Mouse (Mus musculus): ENCODE data around the gene Trim63. TPM values are rescaled to one million over a fixed set of nuclear protein-coding genes. Genes with fewer than 3 reads are reported as not detected.

Trim63 gene
- polyA plus RNA-seq, 1 experiment, result not detected

DNA sequence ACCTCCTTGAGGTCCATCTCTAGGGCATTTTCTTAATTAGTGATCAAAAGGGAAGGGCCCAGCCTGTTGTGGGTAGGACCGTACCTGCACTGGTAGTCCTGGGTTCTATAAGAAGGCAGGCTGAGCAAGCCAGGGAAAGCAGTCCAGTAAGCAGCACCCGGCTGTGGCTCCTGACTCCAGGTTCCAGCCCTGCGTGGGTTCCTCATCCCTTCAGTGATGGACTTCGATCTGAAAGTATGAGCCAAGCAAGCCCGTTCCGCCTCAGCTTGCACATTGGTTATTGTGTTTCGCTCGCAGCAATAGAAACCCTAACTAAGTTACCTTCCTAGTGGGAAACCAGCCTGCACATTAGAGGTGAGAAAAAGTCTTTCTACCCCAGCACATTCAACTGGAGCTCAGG, 17.6 kb upstream of the Trim63 start:
- peaks cover 40% of the 10 kb centered on the region for H3K4me1 ChIP-seq
- no peak overlapping the region for H3K4me3 ChIP-seq (replicated peaks)
- TF ChIP-seq FLI1 (IDR thresholded peaks at IDR 0.05; ENCODE audit: low read length) (no peak), GATA1 (IDR thresholded peaks at IDR 0.05; ENCODE audit: borderline replicate concordance, low read length) (no peak)
- peaks cover 19% of the 10 kb centered on the region for H3K27me3 ChIP-seq (replicated peaks)
- peaks cover 3% of the 10 kb centered on the region; the same call in 1 of the 2 replicates for H3K9me3 ChIP-seq
- no peaks in the 10 kb centered on the region for H3K36me3 ChIP-seq (replicated peaks; ENCODE audit: low read length)

DNA sequence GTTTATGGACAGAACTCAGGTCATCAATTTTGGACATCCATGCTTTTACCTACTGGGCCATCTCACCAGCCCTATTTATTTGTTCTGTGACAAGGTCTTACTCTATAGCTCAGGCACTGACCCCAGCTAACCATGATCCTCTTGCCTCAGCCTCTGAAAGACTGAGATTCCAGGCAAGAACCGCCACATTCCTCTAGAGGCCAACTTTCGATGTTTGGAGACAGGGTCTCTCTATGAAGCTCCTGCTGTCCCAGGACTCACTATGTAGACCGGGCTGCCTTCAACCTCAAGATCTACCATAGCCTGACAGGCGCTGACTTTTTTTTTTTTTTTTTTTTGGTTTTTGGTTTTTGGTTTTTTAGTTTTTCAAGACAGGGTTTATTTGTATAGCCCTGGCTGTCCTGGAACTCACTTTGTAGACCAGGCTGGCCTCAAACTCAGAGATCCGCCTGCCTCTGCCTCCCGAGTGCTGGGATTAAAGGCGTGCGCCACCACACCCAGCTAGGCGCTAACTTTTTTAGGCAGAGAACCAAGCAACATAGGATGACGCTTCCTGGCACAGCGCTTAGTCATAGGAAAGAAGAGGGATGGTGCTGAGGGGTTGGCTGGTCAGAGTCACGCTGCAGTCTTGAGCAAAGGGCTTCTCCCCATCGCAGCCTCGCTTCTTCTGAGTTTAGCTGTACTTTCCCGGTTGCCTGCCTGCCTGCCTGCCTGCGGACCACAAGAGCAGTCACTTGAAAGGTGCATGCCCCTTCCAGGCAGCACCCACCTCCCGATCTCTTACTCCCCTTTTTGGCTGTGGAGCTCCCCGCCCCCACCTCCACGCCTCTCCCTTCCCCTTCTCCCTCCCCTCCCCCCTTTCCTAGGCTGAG, 16.1 kb upstream of the Trim63 start:
- Histone ChIP-seq H3K36me3 (replicated peaks; ENCODE audit: low read length) (no peaks in the 10 kb centered on the region), H3K9me3 (peaks cover 3% of the 10 kb centered on the region; the same call in 1 of the 2 replicates), H3K4me1 (peaks cover 32% of the 10 kb centered on the region), H3K4me3 (replicated peaks) (no peak overlapping the region), H3K27me3 (replicated peaks) (peaks cover 9% of the 10 kb centered on the region)
- TF ChIP-seq FLI1 (IDR thresholded peaks at IDR 0.05; ENCODE audit: low read length) (no peak), GATA1 (IDR thresholded peaks at IDR 0.05; ENCODE audit: borderline replicate concordance, low read length) (no peak)

DNA sequence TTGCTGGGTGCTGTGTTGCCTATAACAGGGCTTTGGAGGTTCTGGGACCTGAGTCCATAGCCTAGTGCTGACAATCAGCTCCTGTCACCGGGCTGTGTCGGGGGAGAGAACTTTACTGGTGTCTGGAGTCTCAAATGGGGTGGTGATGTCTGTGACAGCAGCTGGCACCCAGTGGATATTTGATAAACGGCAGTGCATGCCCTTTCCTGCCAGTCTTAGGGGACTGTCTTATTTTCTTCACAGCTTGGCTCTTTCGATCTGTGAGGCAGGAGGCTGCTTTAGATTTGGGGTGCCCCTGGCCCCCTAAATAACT, 15.5 kb upstream of the Trim63 start:
- peaks cover 30% of the 10 kb centered on the region for H3K4me1 ChIP-seq

DNA sequence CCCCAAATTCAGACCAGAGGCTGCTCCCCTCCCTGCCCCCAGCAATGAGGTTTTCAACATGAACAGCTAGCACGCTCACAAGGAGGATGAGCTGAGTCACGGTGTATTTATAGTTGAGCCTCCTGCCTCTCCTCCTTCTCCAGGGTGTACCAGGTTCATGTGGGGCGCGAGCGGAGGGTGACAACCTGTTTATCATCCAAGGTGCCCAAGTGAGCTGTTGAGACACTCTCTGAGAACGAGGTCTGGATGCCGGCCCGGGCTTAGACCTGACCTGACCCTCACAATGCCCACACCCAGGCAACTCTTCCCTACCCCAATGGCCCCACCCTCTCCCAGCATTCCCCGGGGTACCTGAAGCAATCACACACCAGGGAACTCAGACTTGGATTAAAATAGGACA, 14.6 kb upstream of the Trim63 start:
- no peak for TF ChIP-seq GATA1 (IDR thresholded peaks at IDR 0.05; ENCODE audit: borderline replicate concordance, low read length)
- TF ChIP-seq FLI1 (IDR thresholded peaks at IDR 0.05; ENCODE audit: low read length), result no peak
- Histone ChIP-seq H3K4me3 (replicated peaks) (peak overlapping the region; percentile 85), H3K27me3 (replicated peaks) (peaks cover 2% of the 10 kb centered on the region), H3K36me3 (replicated peaks; ENCODE audit: low read length) (no peaks in the 10 kb centered on the region), H3K4me1 (peaks cover 30% of the 10 kb centered on the region), H3K9me3 (peaks cover 3% of the 10 kb centered on the region; the same call in 1 of the 2 replicates)

More for the DNA sequence above, 15.5 kb upstream of the Trim63 start:
- H3K36me3 ChIP-seq (replicated peaks; ENCODE audit: low read length), result no peaks in the 10 kb centered on the region
- TF ChIP-seq GATA1 (IDR thresholded peaks at IDR 0.05; ENCODE audit: borderline replicate concordance, low read length) (no peak), FLI1 (IDR thresholded peaks at IDR 0.05; ENCODE audit: low read length) (no peak)
- H3K4me3 ChIP-seq (replicated peaks), result peak overlapping the region; percentile 28
- peaks cover 4% of the 10 kb centered on the region for H3K27me3 ChIP-seq (replicated peaks)
- peaks cover 3% of the 10 kb centered on the region; the same call in 1 of the 2 replicates for H3K9me3 ChIP-seq

DNA sequence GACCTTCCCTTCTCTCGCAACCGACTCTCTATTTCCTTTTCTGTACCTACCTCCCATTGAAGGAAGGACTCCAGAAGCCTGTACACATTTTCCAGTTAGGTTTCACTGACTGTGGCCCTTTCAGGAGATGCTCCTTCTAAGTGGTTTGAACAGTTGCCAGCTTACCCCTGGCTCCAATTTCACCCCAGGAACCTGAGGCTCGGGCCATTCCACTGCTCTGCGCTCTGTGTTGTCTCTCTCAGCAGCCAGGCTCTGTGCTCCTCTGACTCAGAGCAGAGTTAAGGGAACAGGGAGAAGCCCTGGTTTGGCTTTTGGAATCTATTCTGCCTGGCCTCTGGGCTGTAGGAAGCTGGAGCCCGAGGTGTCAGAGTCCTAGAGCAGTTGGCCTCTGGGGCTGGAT, 12.8 kb upstream of the Trim63 start:
- peaks cover 31% of the 10 kb centered on the region for H3K4me1 ChIP-seq
- H3K4me3 ChIP-seq (replicated peaks), result no peak overlapping the region
- H3K36me3 ChIP-seq (replicated peaks; ENCODE audit: low read length), result no peaks in the 10 kb centered on the region
- H3K27me3 ChIP-seq (replicated peaks), result peaks cover 2% of the 10 kb centered on the region
- no peak for TF ChIP-seq GATA1 (IDR thresholded peaks at IDR 0.05; ENCODE audit: borderline replicate concordance, low read length)
- no peak for TF ChIP-seq FLI1 (IDR thresholded peaks at IDR 0.05; ENCODE audit: low read length)
- H3K9me3 ChIP-seq, result no peaks in the 10 kb centered on the region

DNA sequence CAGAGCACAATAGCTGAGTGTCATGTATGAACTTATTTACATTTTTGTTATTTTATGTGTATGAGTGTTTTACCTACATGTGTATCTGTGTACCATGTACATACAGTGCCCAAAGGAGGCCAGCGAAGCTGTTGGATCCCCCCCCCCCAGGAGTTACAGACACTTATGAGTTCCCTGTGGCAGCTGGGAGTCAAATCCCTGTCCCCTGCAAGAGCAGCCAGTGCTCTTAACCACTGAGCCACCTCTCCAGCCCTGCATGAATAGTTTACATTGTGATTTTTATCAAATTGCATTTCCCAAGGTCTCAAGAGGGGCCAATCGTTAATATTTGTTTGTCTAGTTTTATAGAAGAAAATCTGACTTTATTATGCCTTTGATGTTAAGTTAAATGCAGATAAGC, 8.0 kb upstream of the Trim63 start:
- TF ChIP-seq FLI1 (IDR thresholded peaks at IDR 0.05; ENCODE audit: low read length) (no peak), GATA1 (IDR thresholded peaks at IDR 0.05; ENCODE audit: borderline replicate concordance, low read length) (no peak)
- no peaks in the 10 kb centered on the region for H3K36me3 ChIP-seq (replicated peaks; ENCODE audit: low read length)
- H3K27me3 ChIP-seq (replicated peaks), result peaks cover 17% of the 10 kb centered on the region
- H3K4me3 ChIP-seq (replicated peaks), result peak overlapping the region; percentile 78
- H3K4me1 ChIP-seq, result peaks cover 17% of the 10 kb centered on the region
- peaks cover 1% of the 10 kb centered on the region for H3K9me3 ChIP-seq

DNA sequence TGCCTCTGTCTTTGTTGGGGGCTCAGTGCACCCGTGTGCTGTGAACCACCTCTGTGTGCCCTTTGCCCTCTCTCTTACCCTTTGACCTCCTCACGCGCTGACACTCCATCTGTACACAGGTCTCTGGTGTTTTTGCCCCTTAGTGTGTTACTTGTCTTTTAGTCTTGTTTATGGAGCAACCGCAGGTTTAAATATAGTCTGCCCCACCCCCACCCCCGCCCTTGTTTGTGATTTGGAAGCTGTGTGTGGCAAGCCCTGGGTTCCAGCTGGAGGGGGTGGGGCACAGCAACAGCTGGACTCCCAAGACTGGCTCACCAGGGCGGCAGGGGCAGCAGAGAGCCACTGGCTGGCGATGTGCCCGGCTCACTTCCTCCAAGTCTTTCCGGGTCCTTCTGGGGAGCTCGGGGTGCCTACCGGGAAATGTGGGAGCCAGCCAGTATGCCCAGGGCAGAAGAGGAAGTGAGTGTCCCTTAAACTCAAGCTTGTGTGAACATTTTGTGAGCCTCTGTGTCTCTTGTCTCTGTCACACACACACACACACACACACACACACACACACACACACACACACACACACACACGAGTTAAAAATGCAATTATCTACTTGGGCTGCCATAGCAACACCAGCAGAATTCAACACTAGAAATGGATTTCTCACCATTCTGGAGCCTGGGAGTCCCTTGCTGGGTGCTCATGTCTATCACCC, 7.4 kb upstream of the Trim63 start:
- Histone ChIP-seq H3K27me3 (replicated peaks) (peaks cover 20% of the 10 kb centered on the region), H3K9me3 (peaks cover 7% of the 10 kb centered on the region), H3K36me3 (replicated peaks; ENCODE audit: low read length) (no peaks in the 10 kb centered on the region), H3K4me3 (replicated peaks) (peak overlapping the region; percentile 78), H3K4me1 (peaks cover 12% of the 10 kb centered on the region)
- TF ChIP-seq GATA1 (IDR thresholded peaks at IDR 0.05; ENCODE audit: borderline replicate concordance, low read length), result no peak
- no peak for TF ChIP-seq FLI1 (IDR thresholded peaks at IDR 0.05; ENCODE audit: low read length)

DNA sequence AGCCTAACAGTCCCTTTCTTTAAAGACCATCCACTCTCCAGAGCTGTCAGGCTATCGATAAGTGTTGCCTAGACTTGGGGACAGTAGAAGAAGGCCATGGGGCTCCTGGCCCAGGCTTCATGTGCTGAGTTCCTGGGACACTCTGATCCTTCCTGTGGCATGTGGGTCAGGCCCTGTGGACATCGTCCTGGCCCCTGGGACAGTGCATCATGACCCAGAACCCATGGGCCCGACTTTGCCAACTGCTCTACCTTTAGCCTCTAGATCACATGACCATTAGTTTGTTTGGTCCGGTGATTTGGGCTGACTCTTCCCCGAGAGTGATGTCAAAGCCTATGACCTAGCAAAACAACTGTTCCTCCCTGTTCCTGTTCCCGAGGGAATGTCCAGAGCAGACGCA, 4.8 kb upstream of the Trim63 start:
- H3K9me3 ChIP-seq, result peaks cover 7% of the 10 kb centered on the region
- TF ChIP-seq FLI1 (IDR thresholded peaks at IDR 0.05; ENCODE audit: low read length) (no peak), GATA1 (IDR thresholded peaks at IDR 0.05; ENCODE audit: borderline replicate concordance, low read length) (no peak)
- no peak overlapping the region for H3K4me3 ChIP-seq (replicated peaks)
- peaks cover 10% of the 10 kb centered on the region for H3K4me1 ChIP-seq
- peaks cover 22% of the 10 kb centered on the region for H3K27me3 ChIP-seq (replicated peaks)
- H3K36me3 ChIP-seq (replicated peaks; ENCODE audit: low read length), result no peaks in the 10 kb centered on the region

DNA sequence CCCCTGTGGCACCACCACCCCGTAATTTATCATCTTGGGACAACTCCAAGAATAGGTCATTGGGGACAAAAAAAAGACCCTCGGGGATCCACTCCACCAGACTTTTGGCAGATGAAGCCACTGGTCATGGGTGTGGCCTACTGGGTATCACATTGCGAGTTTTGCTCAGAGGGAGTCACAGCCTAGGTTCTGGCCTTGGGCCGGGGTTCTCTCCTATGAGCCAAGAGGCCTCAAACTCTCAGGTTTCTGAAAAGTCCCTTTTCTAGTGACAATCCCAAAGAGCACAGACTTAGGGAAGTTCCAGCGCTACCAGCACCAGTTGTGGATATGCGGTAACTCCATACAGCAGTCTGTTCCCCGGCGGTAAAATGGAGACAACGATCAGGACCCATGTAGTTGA, 4.3 kb upstream of the Trim63 start:
- Histone ChIP-seq H3K4me3 (replicated peaks) (no peak overlapping the region), H3K36me3 (replicated peaks; ENCODE audit: low read length) (no peaks in the 10 kb centered on the region), H3K27me3 (replicated peaks) (peaks cover 25% of the 10 kb centered on the region), H3K9me3 (peaks cover 7% of the 10 kb centered on the region), H3K4me1 (peaks cover 10% of the 10 kb centered on the region)
- TF ChIP-seq FLI1 (IDR thresholded peaks at IDR 0.05; ENCODE audit: low read length), result no peak
- TF ChIP-seq GATA1 (IDR thresholded peaks at IDR 0.05; ENCODE audit: borderline replicate concordance, low read length), result no peak

DNA sequence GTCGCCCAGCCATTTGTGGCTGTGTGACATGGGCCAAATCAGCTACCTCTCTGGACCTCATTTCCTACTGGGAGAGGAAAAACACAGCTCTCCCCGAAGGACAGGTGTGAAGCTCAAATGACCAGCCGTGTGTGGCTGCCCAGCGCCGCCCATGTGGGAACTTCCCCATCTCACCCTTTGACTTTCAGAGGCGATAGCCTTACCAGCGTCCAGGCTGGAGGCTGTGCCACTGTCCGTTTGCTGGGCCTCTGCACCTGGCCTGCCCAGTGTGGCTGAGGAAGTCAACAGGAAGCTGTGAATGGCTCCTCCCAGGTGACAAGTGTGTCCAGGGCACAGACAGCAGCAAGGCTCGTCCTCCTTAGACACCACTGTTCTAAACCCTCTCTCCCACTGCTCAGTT, 3.1 kb upstream of the Trim63 start:
- Histone ChIP-seq H3K27me3 (replicated peaks) (peaks cover 32% of the 10 kb centered on the region), H3K4me1 (peaks cover 10% of the 10 kb centered on the region), H3K9me3 (peaks cover 7% of the 10 kb centered on the region), H3K4me3 (replicated peaks) (no peak overlapping the region), H3K36me3 (replicated peaks; ENCODE audit: low read length) (no peaks in the 10 kb centered on the region)
- TF ChIP-seq FLI1 (IDR thresholded peaks at IDR 0.05; ENCODE audit: low read length), result no peak
- TF ChIP-seq GATA1 (IDR thresholded peaks at IDR 0.05; ENCODE audit: borderline replicate concordance, low read length), result no peak
